Mouse (Mus musculus) forebrain, postnatal 0 days (tissue): ENCODE measurements around the gene Cd37. TPM values are rescaled to one million over a fixed set of nuclear protein-coding genes. Genes with fewer than 3 reads are reported as not detected.
"Not testable (repeated sequence)": the region's sequence is repeated elsewhere in the genome, so short reads cannot be mapped to it uniquely, and the experiment has no call there.

Source experiments
- ATAC-seq: fragments of 200-750 bp; cut with Nextera tagmentation; 2 replicates; pipeline ENCODE4 v1.8.0; 2017; ENCODE audit warnings: mild to moderate bottlenecking, moderate library complexity
- DNase-seq: peaks from one replicate; pipeline ENCODE4 v3.0.0-alpha.2; 2015
- H3K27ac ChIP-seq: fragments of 300-500 bp; sonication (generic); 2 replicates; pipeline ENCODE4 v1.5.1; 2014; ENCODE audit warnings: low read depth, mild to moderate bottlenecking, antibody characterized with exemption, low read length, moderate library complexity, mixed read lengths
- H3K27me3 ChIP-seq: fragments of 300-500 bp; sonication (generic); 2 replicates; pipeline ENCODE4 v1.6.1; 2014; ENCODE audit warnings: mild to moderate bottlenecking, low read length, mixed read lengths; ENCODE audit not compliant: insufficient read depth
- H3K36me3 ChIP-seq: fragments of 300-500 bp; sonication (generic); 2 replicates; pipeline ENCODE4 v1.6.1; 2014; ENCODE audit warnings: mild to moderate bottlenecking, moderate library complexity; ENCODE audit not compliant: insufficient read depth
- H3K4me1 ChIP-seq: fragments of 300-500 bp; sonication (generic); 2 replicates; pipeline ENCODE4 v1.6.1; 2014; ENCODE audit warnings: antibody characterized with exemption; ENCODE audit not compliant: insufficient read depth
- H3K4me2 ChIP-seq: fragments of 300-500 bp; sonication (generic); 2 replicates; pipeline ENCODE4 v1.6.1; 2014; ENCODE audit warnings: low read depth, mild to moderate bottlenecking, moderate library complexity
- H3K4me3 ChIP-seq: fragments of 300-500 bp; sonication (generic); 2 replicates; pipeline ENCODE4 v1.5.1; 2014; ENCODE audit warnings: low read depth, low read length, mixed read lengths
- H3K9ac ChIP-seq: fragments of 300-500 bp; sonication (generic); 2 replicates; pipeline ENCODE4 v1.6.1; 2014; ENCODE audit warnings: mild to moderate bottlenecking
- H3K9me3 ChIP-seq: fragments of 300-500 bp; sonication (generic); 2 replicates; pipeline ENCODE4 v1.6.1; 2016; ENCODE audit warnings: low read length
- CTCF ChIP-seq: sonication (generic); IDR thresholded peaks from 2 replicates; pipeline ENCODE4 v1.5.1; 2016; ENCODE audit warnings: antibody characterized with exemption, control low read depth, low read depth
- WGBS: fragments of 180-500 bp; shearing (Covaris S2); extraction: QIAGEN DNeasy Blood & Tissue Kit; methylation state at CpG from one replicate; pipeline ENCODE4 v1.1.7; 2014; 5-methylcytosine and 5-hydroxymethylcytosine counted together
- polyA plus RNA-seq: library from polyadenylated mRNA; unstranded; fragments of >200 nt; fragmentation: Nextera tagmentation; extraction: Ambion mirVana; gene quantifications from 2 replicates; pipeline ENCODE4 v1.2.1, GENCODE M21; 2015
- total RNA-seq: library from RNA; depleted of rRNA; stranded (reverse); fragments of >200 nt; gene quantifications from 2 replicates; pipeline ENCODE4 v1.2.3, GENCODE M21; 2014

Cd37 gene
- total and polyA plus RNA-seq, 2 experiments from 2014 or later: 0.62 to 2.0 TPM

DNA sequence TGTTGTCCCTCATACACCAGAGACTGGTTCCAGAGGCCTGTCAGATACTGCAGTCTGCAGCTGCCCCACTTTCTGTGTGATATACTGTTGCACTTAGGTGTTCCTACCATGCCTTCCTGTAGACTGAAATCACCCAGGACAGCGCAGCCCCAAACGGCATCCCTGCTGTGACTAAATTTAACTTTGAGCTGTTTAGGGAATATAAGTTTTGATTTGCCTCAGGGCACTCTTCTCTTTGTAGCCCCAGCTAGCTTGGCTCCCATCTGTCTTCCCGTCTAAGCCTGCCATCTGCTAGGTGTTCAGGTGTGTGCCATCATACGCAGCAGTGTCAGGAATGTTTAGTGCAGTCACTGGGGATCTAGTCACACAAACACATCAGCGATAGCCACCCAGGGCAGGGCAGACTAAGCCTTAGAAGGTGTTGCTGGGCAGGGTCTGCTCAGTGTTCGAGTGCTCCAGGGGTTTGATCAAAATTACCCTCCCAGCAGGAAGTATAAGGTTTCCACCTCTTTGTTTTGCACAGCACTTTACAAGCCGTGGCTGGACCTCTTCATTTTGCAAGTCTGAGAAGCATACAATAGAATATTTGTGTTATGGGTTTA, 24.2 kb upstream of the Cd37 start:
- H3K4me3 ChIP-seq: no peak overlapping the region
- no peaks in the 10 kb centered on the region for H3K9me3 ChIP-seq
- WGBS: 57% methylated on average over 7 of the region's 7 CpGs
- H3K36me3 ChIP-seq: no peaks in the 10 kb centered on the region
- DNase-seq (no peak), ATAC-seq (no peak; the same call in 1 of the 2 replicates)
- H3K27me3 ChIP-seq: no peaks in the 10 kb centered on the region
- H3K4me2 ChIP-seq: no peak overlapping the region
- no peaks in the 10 kb centered on the region for H3K4me1 ChIP-seq
- TF ChIP-seq CTCF: no peak
- no peak overlapping the region for H3K27ac ChIP-seq
- H3K9ac ChIP-seq: no peak overlapping the region

DNA sequence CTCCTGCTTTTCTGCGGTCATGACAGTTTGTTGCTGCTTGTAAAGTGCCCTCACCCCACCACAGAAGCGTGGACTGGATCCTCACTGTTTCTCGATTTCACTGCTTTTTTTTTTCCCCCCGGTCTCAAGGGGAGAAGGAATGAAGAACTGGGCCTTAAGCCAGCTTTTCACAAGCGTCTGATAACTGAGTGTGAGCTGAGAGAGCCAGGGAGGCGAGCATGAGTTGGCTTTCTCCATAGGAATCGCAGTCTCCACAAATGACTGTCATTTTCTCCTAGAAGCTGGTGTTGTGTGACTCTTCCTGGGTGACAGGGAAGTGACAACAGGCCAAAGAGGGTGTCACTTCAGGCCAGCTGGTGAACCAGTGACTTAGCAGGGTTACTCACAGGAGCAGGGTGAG, 23.4 kb upstream of the Cd37 start:
- no peaks in the 10 kb centered on the region for H3K9me3 ChIP-seq
- no peak overlapping the region for H3K4me2 ChIP-seq
- H3K4me3 ChIP-seq: no peak overlapping the region
- DNase-seq: no peak
- no peaks in the 10 kb centered on the region for H3K27me3 ChIP-seq
- 42% methylated on average over 7 of the region's 7 CpGs for WGBS
- no peak overlapping the region for H3K27ac ChIP-seq
- no peak for TF ChIP-seq CTCF
- no peaks in the 10 kb centered on the region for H3K4me1 ChIP-seq
- ATAC-seq: no peak
- no peaks in the 10 kb centered on the region for H3K36me3 ChIP-seq
- H3K9ac ChIP-seq: no peak overlapping the region

DNA sequence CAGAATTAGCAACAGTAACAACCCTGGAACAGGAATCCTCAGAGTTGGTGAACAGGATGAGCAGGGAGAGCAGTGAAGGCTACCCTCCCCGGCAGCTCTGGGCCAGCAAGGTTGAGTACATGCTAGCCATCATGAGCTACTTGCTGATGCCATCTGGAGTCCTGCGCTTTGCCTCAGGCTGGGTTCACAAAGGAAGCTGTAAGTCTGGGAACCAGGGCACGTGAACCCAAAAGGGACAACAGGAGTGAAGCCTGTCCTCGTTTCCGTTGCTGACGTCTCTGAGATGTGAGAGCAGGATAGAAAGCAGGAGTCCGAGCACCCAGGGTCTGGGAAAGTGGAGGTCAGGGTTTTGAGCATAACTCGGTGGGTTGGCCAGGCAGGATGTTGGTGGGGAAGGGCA, 20.4 kb upstream of the Cd37 start:
- no peak overlapping the region for H3K27ac ChIP-seq
- ATAC-seq (no peak), DNase-seq (no peak)
- no peaks in the 10 kb centered on the region for H3K27me3 ChIP-seq
- H3K36me3 ChIP-seq: no peaks in the 10 kb centered on the region
- no peak overlapping the region for H3K9ac ChIP-seq
- H3K4me3 ChIP-seq: no peak overlapping the region
- no peaks in the 10 kb centered on the region for H3K9me3 ChIP-seq
- no peak overlapping the region for H3K4me2 ChIP-seq
- TF ChIP-seq CTCF: no peak
- WGBS: 84% methylated on average over 8 of the region's 8 CpGs
- no peaks in the 10 kb centered on the region for H3K4me1 ChIP-seq

DNA sequence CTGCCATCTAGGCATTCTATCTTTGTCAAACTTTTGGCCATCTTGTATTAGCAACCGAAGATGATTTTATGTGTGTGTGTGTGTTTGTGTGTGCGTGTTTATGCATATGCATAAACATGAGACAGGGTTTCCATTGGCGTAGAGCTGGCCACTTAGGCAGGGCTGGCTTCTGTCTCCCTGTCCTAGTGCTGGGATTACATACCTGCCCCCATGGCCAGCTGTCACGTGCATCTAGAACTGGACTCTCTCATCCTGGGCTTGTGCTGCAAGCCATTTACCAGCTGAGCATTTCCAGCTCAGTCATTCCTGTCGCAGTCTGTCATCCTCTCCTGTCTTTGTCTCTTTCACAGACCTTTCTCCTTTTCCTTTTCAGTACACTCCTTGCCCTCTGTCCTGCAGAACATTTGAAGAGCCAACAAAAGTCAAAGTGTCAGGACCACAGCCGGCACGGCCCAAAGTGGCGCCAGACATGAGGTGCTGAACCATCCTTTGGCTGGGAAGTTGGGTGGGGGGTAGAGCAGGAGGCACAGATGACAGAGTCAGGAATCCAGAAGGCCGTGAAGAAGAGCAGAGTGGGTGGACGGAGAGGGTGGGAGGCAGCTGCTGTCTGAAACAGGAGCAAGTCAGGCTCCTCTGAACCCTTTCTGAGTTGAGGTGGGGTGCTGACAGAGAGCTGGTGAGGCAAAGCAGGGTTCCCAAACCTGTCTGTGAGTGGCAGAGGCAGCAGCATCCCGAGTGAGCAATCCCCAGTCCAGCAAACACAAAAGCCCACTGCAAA, 18.3 kb upstream of the Cd37 start:
- ATAC-seq: no peak
- Histone ChIP-seq H3K4me2 (no peak overlapping the region), H3K4me3 (no peak overlapping the region), H3K9me3 (no peaks in the 10 kb centered on the region), H3K27me3 (no peaks in the 10 kb centered on the region), H3K36me3 (no peaks in the 10 kb centered on the region), H3K4me1 (no peaks in the 10 kb centered on the region), H3K27ac (no peak overlapping the region), H3K9ac (no peak overlapping the region)
- WGBS: 64% methylated on average over 11 of the region's 11 CpGs
- no peak for DNase-seq
- TF ChIP-seq CTCF: no peak

DNA sequence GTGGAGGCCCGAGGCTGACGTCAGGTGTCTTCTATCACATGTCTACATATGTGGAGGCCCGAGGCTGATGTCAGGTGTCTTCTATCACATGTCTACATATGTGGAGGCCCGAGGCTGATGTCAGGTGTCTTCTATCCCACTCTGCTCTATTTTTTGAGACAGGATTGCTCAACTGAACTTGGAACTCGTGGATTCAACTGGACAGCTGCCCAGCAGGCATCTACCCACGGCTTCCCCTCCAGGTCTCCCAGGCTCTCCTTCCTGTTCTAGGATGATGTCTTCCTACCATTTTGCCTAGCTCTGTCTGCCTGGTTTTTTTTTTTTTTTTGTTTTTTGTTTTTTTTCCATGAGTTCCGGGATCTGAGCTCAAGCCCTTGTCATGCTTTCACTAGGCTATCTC, 16.9 kb upstream of the Cd37 start:
- 86% methylated on average over 5 of the region's 7 CpGs for WGBS
- DNase-seq, H3K4me1 ChIP-seq, H3K9ac ChIP-seq, H3K27me3 ChIP-seq, ATAC-seq, H3K4me2 ChIP-seq, H3K4me3 ChIP-seq, H3K36me3 ChIP-seq, H3K9me3 ChIP-seq, H3K27ac ChIP-seq: not testable (repeated sequence)

DNA sequence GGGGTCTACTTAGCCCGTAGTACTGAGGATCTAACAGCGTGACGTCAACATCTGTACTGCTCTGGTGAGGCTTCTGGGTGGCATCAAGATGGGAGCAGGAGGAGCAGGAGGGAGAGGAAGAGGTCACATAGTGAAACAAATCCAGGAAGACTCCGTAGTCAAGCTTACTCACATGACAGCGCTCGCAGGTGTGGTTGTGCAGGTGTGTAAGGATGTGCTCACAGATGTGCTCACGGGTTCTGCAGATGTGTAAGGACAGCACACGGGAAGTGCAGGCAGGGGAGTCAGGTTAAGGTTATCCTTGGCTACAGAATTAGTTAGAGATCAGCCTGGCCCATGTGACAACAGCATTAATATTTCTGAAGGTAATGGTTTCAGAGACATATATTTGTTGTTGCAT, 14.9 kb upstream of the Cd37 start:
- 89% methylated on average over 8 of the region's 8 CpGs for WGBS
- no peaks in the 10 kb centered on the region for H3K9me3 ChIP-seq
- H3K4me2 ChIP-seq: no peak overlapping the region
- no peaks in the 10 kb centered on the region for H3K36me3 ChIP-seq
- ATAC-seq (no peak), DNase-seq (no peak)
- no peaks in the 10 kb centered on the region for H3K4me1 ChIP-seq
- no peaks in the 10 kb centered on the region for H3K27me3 ChIP-seq
- H3K9ac ChIP-seq: no peak overlapping the region
- no peak for TF ChIP-seq CTCF
- H3K4me3 ChIP-seq: no peak overlapping the region
- H3K27ac ChIP-seq: no peak overlapping the region

DNA sequence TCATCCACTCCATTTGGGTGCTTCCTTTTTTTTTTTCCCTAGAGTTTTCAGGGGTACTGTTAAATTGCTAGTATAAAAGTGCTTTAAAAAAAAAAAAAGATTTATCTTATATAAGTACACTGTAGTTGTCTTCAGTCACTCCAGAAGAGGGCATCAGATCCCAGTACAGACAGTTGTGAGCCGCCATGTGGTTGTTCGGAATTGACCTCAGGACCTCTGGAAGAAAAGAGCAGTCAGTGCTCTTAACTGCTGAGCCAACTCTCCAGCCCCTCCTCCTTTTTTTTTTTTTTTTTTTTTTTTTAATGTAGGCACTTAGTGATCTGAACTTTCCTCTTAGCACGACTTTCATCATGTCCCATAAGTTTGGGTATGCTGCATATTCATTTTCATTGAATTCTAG, 8.8 kb upstream of the Cd37 start:
- Histone ChIP-seq H3K27me3 (no peaks in the 10 kb centered on the region), H3K27ac (no peak overlapping the region), H3K36me3 (no peaks in the 10 kb centered on the region), H3K4me3 (no peak overlapping the region), H3K4me1 (no peaks in the 10 kb centered on the region), H3K9me3 (no peaks in the 10 kb centered on the region), H3K4me2 (no peak overlapping the region), H3K9ac (no peak overlapping the region)
- DNase-seq (no peak), ATAC-seq (no peak)
- 51% methylated on average over 3 of the region's 3 CpGs for WGBS
- TF ChIP-seq CTCF: 0 out of 2 replicates have a peak, but pooled peaks have one; percentile 8
